Mouse (Mus musculus) liver, postnatal 0 days (tissue): Measurements from ENCODE around the gene Cald1. TPM values are rescaled to one million over a fixed set of nuclear protein-coding genes. Genes with fewer than 3 reads are reported as not detected.

Source experiments
- ATAC-seq: fragments of 200-750 bp; cut with Nextera tagmentation; 2 replicates; pipeline ENCODE4 v1.8.0; 2017; ENCODE audit warnings: mild to moderate bottlenecking, moderate library complexity
- DNase-seq: peaks from one replicate; pipeline ENCODE4 v3.0.0-alpha.2; 2016
- H3K27ac ChIP-seq: fragments of 300-500 bp; sonication (generic); 2 replicates; pipeline ENCODE4 v1.5.1; 2014; ENCODE audit warnings: antibody characterized with exemption, moderate library complexity, mild to moderate bottlenecking, low read depth
- H3K27me3 ChIP-seq: fragments of 300-500 bp; sonication (generic); 2 replicates; pipeline ENCODE4 v1.6.1; 2014; ENCODE audit warnings: low read length, control low read depth, mixed read lengths; ENCODE audit not compliant: insufficient read depth
- H3K36me3 ChIP-seq: fragments of 300-500 bp; sonication (generic); replicated peaks from 2 replicates; pipeline ENCODE4 v1.6.1; 2014; ENCODE audit warnings: mild to moderate bottlenecking, control low read depth, low read length, moderate library complexity, mixed read lengths; ENCODE audit not compliant: insufficient read depth
- H3K4me1 ChIP-seq: fragments of 300-500 bp; sonication (generic); 2 replicates; pipeline ENCODE4 v1.6.1; 2014; ENCODE audit warnings: antibody characterized with exemption, mild to moderate bottlenecking, control low read depth; ENCODE audit not compliant: insufficient read depth
- H3K4me2 ChIP-seq: fragments of 300-500 bp; sonication (generic); 2 replicates; pipeline ENCODE4 v1.6.1; 2014; ENCODE audit warnings: low read depth, mild to moderate bottlenecking, low read length, moderate library complexity, mixed read lengths
- H3K4me3 ChIP-seq: fragments of 300-500 bp; sonication (generic); 2 replicates; pipeline ENCODE4 v1.5.1; 2014; ENCODE audit warnings: low read depth, low read length
- H3K9ac ChIP-seq: fragments of 300-500 bp; sonication (generic); replicated peaks from 2 replicates; pipeline ENCODE4 v1.6.1; 2014; ENCODE audit warnings: mild to moderate bottlenecking, moderate library complexity
- H3K9me3 ChIP-seq: fragments of 300-500 bp; sonication (generic); 2 replicates; pipeline ENCODE4 v1.6.1; 2016; ENCODE audit warnings: mild to moderate bottlenecking, control low read depth, low read length, mixed read lengths
- CTCF ChIP-seq: sonication (generic); IDR thresholded peaks from 2 replicates; pipeline ENCODE4 v1.5.1; 2016; ENCODE audit warnings: antibody characterized with exemption, low read depth
- EP300 ChIP-seq: IDR thresholded peaks from 2 replicates; pipeline ENCODE4 v1.6.1; 2016; ENCODE audit warnings: antibody characterized with exemption, low read depth, mild to moderate bottlenecking
- WGBS: fragments of 180-500 bp; shearing (Covaris S2); extraction: QIAGEN DNeasy Blood & Tissue Kit; methylation state at CpG from one replicate; pipeline ENCODE4 v1.1.7; 2014; ENCODE audit not compliant: insufficient replicate concordance; 5-methylcytosine and 5-hydroxymethylcytosine counted together
- polyA plus RNA-seq: library from polyadenylated mRNA; unstranded; fragments of >200 nt; fragmentation: Nextera tagmentation; extraction: Ambion mirVana; gene quantifications from 2 replicates; pipeline ENCODE4 v1.2.1, GENCODE M21; 2015

The Cald1 gene
- polyA plus RNA-seq, 1 experiment from 2014 or later = 131 TPM

DNA sequence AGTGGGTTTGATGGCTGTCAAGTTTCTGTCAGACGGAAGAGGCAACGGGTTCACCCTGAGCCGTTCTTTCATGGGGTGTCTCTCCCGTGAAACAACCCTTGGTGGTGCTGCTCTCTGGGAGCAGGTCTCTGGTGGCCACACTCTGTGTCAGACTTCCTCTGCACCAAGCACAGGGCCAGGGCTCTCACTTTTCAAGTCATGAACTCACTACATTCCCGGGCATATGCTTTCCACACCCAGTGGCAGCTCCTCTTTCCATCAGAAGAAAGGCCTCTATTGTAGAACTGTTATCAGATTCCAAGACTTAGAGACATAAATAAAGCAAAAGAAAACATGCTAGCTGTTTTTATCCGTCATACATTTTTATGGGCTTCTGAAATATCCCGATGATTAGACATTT is 93.1 kb downstream of the Cald1 start:
- no peak for TF ChIP-seq EP300
- TF ChIP-seq CTCF = no peak
- no peaks in the 10 kb centered on the region for H3K36me3 ChIP-seq
- H3K4me1 ChIP-seq = 0 out of 2 replicates have a peak, but pooled peaks cover 3% of the 10 kb centered on the region
- H3K9ac ChIP-seq = no peak overlapping the region
- H3K9me3 ChIP-seq = no peaks in the 10 kb centered on the region
- H3K4me2 ChIP-seq = no peak overlapping the region
- WGBS = 72% methylated on average over 7 of the region's 7 CpGs
- H3K27ac ChIP-seq = no peak overlapping the region
- DNase-seq = no peak
- ATAC-seq = no peak
- no peak overlapping the region for H3K4me3 ChIP-seq
- no peaks in the 10 kb centered on the region for H3K27me3 ChIP-seq

- 66% methylated on average over 4 of the region's 4 CpGs for WGBS
Observed at GRCm38 (mm10) chr6:34694096-34694495, 95.8 kb downstream of the Cald1 start.

DNA sequence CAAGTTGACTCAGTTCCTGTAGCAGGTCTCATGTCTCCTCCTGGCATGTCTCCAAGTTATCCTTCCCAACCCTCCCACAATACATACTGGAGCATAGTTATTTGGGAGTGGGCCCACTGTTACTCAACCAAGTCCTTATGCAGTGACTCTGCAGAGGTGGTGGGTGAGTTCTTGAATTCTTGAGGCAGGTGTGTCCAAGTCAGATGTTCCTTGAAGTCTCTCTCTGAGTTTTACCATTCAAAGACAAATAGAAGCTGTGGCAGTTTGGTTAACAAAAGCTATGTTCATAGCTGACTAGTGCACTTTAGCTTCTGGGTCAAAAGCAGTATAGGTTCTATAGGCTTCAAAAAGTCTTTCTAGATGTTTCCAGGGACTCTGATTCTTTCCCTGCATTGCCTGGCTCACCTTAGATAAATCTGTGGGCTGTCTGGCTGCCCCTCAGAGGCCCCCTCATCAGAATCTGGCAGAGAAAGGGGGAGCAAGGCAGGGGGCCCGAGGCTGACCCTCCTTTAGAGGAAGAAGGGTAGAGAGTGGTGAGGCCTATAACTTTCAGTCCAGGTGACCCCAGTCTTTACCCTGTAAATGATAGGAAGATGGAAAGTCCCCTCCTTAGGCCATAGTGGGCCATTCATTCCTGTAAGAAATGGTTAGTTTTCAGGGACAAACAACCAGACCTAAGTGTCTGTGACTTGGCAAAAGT is 105.3 kb downstream of the Cald1 start:
- TF ChIP-seq CTCF (no peak), EP300 (no peak)
- Histone ChIP-seq H3K36me3 (no peaks in the 10 kb centered on the region), H3K27me3 (no peaks in the 10 kb centered on the region), H3K27ac (no peak overlapping the region), H3K4me1 (peaks cover 5% of the 10 kb centered on the region; the same call in 1 of the 2 replicates), H3K4me2 (no peak overlapping the region), H3K9ac (no peak overlapping the region), H3K4me3 (no peak overlapping the region), H3K9me3 (no peaks in the 10 kb centered on the region; the same call in 1 of the 2 replicates)
- ATAC-seq = no peak
- no peak for DNase-seq
- 82% methylated on average over 1 of the region's 1 CpGs for WGBS

More at GRCm38 (mm10) chr6:34694096-34694495, 95.8 kb downstream of the Cald1 start:
- no peaks in the 10 kb centered on the region for H3K27me3 ChIP-seq
- ATAC-seq (no peak), DNase-seq (no peak)
- no peaks in the 10 kb centered on the region for H3K36me3 ChIP-seq
- no peak overlapping the region for H3K9ac ChIP-seq
- no peak overlapping the region for H3K4me2 ChIP-seq
- TF ChIP-seq CTCF (no peak), EP300 (no peak)
- H3K4me1 ChIP-seq = 0 out of 2 replicates have a peak, but pooled peaks cover under 1% of the 10 kb centered on the region
- no peak overlapping the region for H3K27ac ChIP-seq
- no peaks in the 10 kb centered on the region for H3K9me3 ChIP-seq
- no peak overlapping the region for H3K4me3 ChIP-seq

DNA sequence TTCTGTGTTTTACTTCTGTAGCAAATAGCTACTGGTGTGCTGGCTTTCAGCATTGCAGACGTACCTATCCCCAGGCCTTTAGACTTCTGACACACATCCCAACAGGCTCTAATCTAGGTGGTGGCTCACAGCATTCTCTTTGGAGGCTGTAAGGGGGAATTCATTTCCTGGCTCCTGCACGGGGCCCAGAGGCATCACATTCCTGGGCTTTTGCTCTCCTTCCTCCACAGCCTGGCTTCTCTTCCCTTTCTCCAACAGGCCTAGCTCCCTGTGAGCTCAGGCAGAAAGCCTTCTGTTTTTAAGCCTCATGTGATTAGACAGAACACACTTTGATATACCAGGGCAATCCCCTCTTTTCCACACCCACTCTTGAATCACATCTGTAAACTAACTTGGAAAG is 109.2 kb downstream of the Cald1 start:
- Histone ChIP-seq H3K9ac (no peak overlapping the region), H3K27me3 (no peaks in the 10 kb centered on the region), H3K9me3 (no peaks in the 10 kb centered on the region; the same call in 1 of the 2 replicates), H3K4me2 (no peak overlapping the region), H3K4me3 (no peak overlapping the region), H3K27ac (no peak overlapping the region), H3K4me1 (peaks cover 7% of the 10 kb centered on the region; the same call in 1 of the 2 replicates), H3K36me3 (no peaks in the 10 kb centered on the region)
- DNase-seq (no peak), ATAC-seq (no peak)
- TF ChIP-seq EP300 = no peak
- no peak for TF ChIP-seq CTCF
- 53% methylated on average over 2 of the region's 2 CpGs for WGBS

GRCm38 (mm10) chr6:34708650-34709265 is 110.5 kb downstream of the Cald1 start:
- H3K4me3 ChIP-seq = peak overlapping the region; percentile 53; the same call in 1 of the 2 replicates
- H3K4me1 ChIP-seq = peaks cover 13% of the 10 kb centered on the region
- TF ChIP-seq CTCF (no peak), EP300 (no peak)
- DNase-seq = peak; percentile 61
- H3K9ac ChIP-seq = no peak overlapping the region
- H3K9me3 ChIP-seq = no peaks in the 10 kb centered on the region; the same call in 1 of the 2 replicates
- WGBS = 27% methylated on average over 13 of the region's 13 CpGs
- ATAC-seq = peak; percentile 32; the same call in 1 of the 2 replicates
- H3K4me2 ChIP-seq = peak overlapping the region; percentile 64
- H3K36me3 ChIP-seq = no peaks in the 10 kb centered on the region
- H3K27ac ChIP-seq = peak overlapping the region; percentile 94
- no peaks in the 10 kb centered on the region for H3K27me3 ChIP-seq

GRCm38 (mm10) chr6:34709289-34709688 is 111.0 kb downstream of the Cald1 start:
- Histone ChIP-seq H3K27ac (peak overlapping the region; percentile 94), H3K36me3 (no peaks in the 10 kb centered on the region), H3K9me3 (no peaks in the 10 kb centered on the region; the same call in 1 of the 2 replicates), H3K4me3 (peak overlapping the region; percentile 53), H3K4me1 (peaks cover 14% of the 10 kb centered on the region), H3K27me3 (no peaks in the 10 kb centered on the region), H3K9ac (peak overlapping the region; percentile 68), H3K4me2 (peak overlapping the region; percentile 64)
- ATAC-seq (peak; percentile 80), DNase-seq (peak; percentile 57)
- TF ChIP-seq EP300 = no peak
- TF ChIP-seq CTCF = no peak
- WGBS = 2% methylated on average over 11 of the region's 11 CpGs
